Mouse (Mus musculus) kidney, postnatal 10 days (tissue): ENCODE measurements around the gene B4galt7.
A peak's percentile ranks its signal among the peaks of the same experiment; 100 is the strongest.
"Not testable (repeated sequence)": the region's sequence is repeated elsewhere in the genome, so short reads cannot be mapped to it uniquely, and the experiment has no call there.

Experiments
- DNase-seq: peaks from one replicate; pipeline ENCODE4 v3.0.0; 2021; ENCODE audit warnings: mixed read lengths

The B4galt7 gene

GRCm38 (mm10) chr13:55599566-55600540 lies at the start of gene B4galt7:
Gene B4galt7 (plus strand): TSS chr13:55599896.
- DNase-seq, result peak; percentile 93

- no peak for DNase-seq
These were observed 43.8 kb upstream of the B4galt7 start for GRCm38 (mm10) chr13:55555921-55556320.

GRCm38 (mm10) chr13:55557499-55557898 lies 42.2 kb upstream of the B4galt7 start:
- DNase-seq, result no peak

- DNase-seq, result no peak
These were observed 36.3 kb upstream of the B4galt7 start for GRCm38 (mm10) chr13:55563266-55563879.

GRCm38 (mm10) chr13:55567001-55567400 lies 32.7 kb upstream of the B4galt7 start:
- DNase-seq, result no peak

GRCm38 (mm10) chr13:55567949-55568348 lies 31.7 kb upstream of the B4galt7 start:
- DNase-seq, result no peak

GRCm38 (mm10) chr13:55568524-55568923 lies 31.2 kb upstream of the B4galt7 start:
- not testable (repeated sequence) for DNase-seq

GRCm38 (mm10) chr13:55569726-55570285 lies 29.9 kb upstream of the B4galt7 start:
- peak; percentile 58 for DNase-seq

- DNase-seq, result peak; percentile 68
These were observed 29.3 kb upstream of the B4galt7 start for GRCm38 (mm10) chr13:55570286-55570973.

- DNase-seq, result peak; percentile 97
These were observed 28.5 kb upstream of the B4galt7 start, which contains the start of gene Fam193b for GRCm38 (mm10) chr13:55571027-55571751. Gene Fam193b (minus strand): TSS chr13:55571120.

- DNase-seq, result no peak
These were observed 27.7 kb upstream of the B4galt7 start for GRCm38 (mm10) chr13:55571977-55572376.

GRCm38 (mm10) chr13:55573432-55573831 lies 26.3 kb upstream of the B4galt7 start, which contains the start of gene Tmed9:
Gene Tmed9 (plus strand): TSS chr13:55573732.
- no peak for DNase-seq

GRCm38 (mm10) chr13:55574321-55574720 lies 25.4 kb upstream of the B4galt7 start:
- DNase-seq, result no peak

GRCm38 (mm10) chr13:55575932-55576331 lies 23.8 kb upstream of the B4galt7 start:
- no peak for DNase-seq

- DNase-seq, result not testable (repeated sequence)
These were observed 22.8 kb upstream of the B4galt7 start for GRCm38 (mm10) chr13:55576872-55577271.

GRCm38 (mm10) chr13:55578086-55578485 lies 21.6 kb upstream of the B4galt7 start:
- no peak for DNase-seq

- peak; percentile 42 for DNase-seq
These were observed 7.7 kb upstream of the B4galt7 start for GRCm38 (mm10) chr13:55591961-55592490.

- peak; percentile 98 for DNase-seq
These were observed 7.0 kb upstream of the B4galt7 start for GRCm38 (mm10) chr13:55592512-55593253.

GRCm38 (mm10) chr13:55593254-55593747 lies 6.4 kb upstream of the B4galt7 start:
- no peak for DNase-seq

- DNase-seq, result no peak
These were observed 4.3 kb upstream of the B4galt7 start for GRCm38 (mm10) chr13:55595375-55595774.

- no peak for DNase-seq
These were observed 2.9 kb upstream of the B4galt7 start for GRCm38 (mm10) chr13:55596802-55597201.
